Mouse (Mus musculus): ENCODE data around the gene Prx.

- TF ChIP-seq CTCF (IDR thresholded peaks at IDR 0.05) (no peak), EP300 (IDR thresholded peaks at IDR 0.05; ENCODE audit: insufficient read depth, low read depth, low read length) (no peak), POLR2A (IDR thresholded peaks at IDR 0.05; ENCODE audit: insufficient read depth, low read depth, low read length) (no peak)
These were observed 6.1 kb upstream of the Prx start for GRCm38 (mm10) chr7:27493022-27493421.
